Mouse (Mus musculus) adrenal gland, adult 18-20 months (tissue): Measurements from ENCODE around the gene Umad1. TPM values are rescaled to one million over a fixed set of nuclear protein-coding genes. Genes with fewer than 3 reads are reported as not detected.

Experiments used
- DNase-seq, 2 experiments: peaks; one replicate each; pipeline ENCODE4 v3.0.0; 2021 to 2022; ENCODE audit warnings: low spot score in 2 of 2
- total RNA-seq, 2 experiments: library from RNA; stranded (reverse); gene quantifications; 1 replicate in 1 of 2; 2 replicates in 1 of 2; pipeline ENCODE4 v1.2.3; 2021

The Umad1 gene
- total RNA-seq, 2 experiments from 2014 or later: 10.3 to 15.0 TPM

DNA sequence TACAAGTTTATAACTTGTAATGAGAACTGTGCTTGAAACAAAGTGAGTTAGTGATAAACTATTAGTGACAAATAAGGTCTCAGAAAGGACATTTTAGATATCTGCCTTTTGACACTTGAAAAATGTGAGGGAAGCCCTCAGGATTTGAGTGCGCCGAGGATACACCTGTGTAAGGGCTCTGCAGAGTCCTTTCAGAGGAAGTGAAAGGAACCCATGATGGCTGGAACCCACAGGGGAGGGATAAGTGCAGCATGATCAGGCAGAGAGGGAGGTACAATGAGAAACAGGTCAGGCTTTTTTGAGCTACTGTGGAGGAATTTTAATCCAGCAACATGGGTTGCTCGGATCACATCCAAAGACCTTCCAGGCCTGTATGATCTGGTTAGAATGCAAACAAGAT lies 239.9 kb downstream of the Umad1 start:
- DNase-seq: no peak

DNA sequence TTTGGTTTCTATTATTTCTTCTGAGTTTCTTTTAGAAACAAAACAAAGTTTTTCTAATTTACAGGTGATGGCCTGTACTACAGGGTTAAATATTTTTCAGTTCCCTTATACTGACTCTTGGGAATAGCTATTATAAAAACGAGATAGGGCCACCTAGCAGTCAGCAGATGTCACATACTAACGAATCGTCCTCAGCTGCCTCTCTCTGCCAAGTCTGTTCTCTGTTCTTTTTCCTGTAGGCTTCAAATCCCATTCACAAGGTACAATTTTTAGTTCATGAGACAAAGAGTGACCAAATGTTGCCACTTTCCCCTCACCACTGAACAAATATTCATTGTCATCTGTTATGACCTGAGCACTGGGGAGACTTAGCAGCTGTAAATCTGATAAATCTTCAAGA lies 244.9 kb downstream of the Umad1 start:
- DNase-seq: no peak

DNA sequence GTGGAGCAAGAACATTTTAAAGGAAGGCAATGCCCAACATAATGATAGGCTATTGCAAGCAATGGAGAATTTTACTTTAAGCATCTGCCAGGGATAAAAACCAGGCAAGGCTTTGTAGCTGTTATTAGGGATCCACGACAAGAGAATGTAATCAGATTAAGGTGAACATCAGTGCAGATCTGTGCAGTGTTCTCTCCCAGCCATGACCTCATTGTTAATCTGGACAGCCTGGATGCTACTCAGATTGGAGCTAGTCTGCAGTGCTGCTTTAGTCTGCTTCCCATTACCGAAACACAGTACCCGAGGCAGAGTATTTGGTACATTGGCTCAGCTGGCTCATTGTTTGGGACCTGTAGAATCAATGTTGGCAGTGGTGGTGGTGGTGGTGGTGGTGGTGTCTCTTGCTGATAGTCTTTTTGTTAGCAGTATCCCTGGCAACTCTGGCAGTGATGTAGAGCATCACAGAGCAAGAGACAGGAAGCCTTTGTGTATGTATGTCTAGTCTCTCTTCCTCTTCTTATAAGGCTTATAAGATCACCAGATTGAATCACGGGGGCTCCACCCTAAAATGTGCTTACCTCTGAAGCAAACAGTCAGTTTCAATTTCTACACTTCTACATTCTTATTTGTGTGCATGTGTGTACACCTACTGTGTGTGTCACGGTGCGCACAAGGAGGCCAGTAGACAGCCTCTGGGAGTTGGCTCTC lies 245.6 kb downstream of the Umad1 start:
- DNase-seq: no peak

DNA sequence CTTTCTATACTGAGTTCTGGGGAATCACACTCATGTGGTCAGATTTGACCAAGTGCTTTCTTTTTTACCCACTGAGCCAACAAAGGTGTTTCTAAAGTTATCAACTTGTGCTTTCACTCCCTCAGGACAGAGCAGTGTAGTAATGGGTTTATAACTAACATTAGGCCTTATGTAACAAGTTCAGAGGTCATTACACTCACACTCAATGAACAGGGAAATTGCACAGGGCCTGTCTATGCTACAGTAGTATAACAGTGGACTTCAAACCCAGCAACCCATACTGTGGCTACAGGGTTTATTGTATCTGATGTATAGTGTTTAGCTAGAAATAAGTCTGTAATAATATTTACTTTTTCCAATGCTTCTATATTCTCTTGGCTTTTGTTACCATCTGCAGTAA lies 247.5 kb downstream of the Umad1 start:
- DNase-seq: no peak

Other genes starting within 250 kb of the Umad1 start
- 1 to 10 TPM in 1 of 2 experiments, under 1 TPM in 1; 0.89 to 2.2 TPM for gene Col28a1, start 66.7 kb upstream of the Umad1 start, total RNA-seq
- gene Mios, start 50.1 kb upstream of the Umad1 start, total RNA-seq: 10 to 100 TPM; 12.4 to 13.5 TPM
- 10 to 100 TPM; 12.8 to 13.4 TPM for gene Rpa3, start 115 bp upstream of the Umad1 start, total RNA-seq
- under 1 TPM in 1 of 2 experiments, not detected in 1; 0.50 TPM for gene Gm45062, start 162 bp downstream of the Umad1 start, total RNA-seq